Mouse (Mus musculus): ENCODE data around the gene Alyref2. TPM values are rescaled to one million over a fixed set of nuclear protein-coding genes. Genes with fewer than 3 reads are reported as not detected.
A peak's percentile ranks its signal among the peaks of the same experiment; 100 is the strongest.

The Alyref2 gene
- polyA plus RNA-seq, 1 experiment from 2014 or later = 12.8 TPM

DNA sequence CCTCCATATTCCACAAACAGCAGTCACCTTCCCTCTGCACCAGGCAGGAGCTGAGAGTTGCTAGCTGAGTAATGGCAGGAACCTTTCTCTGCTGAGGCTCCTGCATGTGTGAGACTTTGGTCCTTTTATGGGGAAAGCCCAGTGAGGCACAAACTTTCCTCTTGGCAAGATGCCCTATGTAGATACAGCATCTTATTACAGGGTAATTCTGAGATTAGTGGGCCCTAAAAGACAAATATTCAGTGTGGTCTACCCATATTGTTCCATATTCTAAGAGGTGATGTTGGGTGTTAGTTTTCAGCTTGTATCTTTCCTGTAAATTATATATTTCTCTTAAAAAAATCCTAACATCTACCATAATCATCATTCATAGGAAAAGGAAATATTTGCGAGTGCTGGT lies 31.9 kb downstream of the Alyref2 start, which contains the start of gene Itln1:
Gene Itln1, minus strand, starts transcription at position 101 of the 400 bp plus-strand sequence.
- Histone ChIP-seq H3K4me1 (no peaks in the 10 kb centered on the region), H3K27me3 (replicated peaks) (no peaks in the 10 kb centered on the region), H3K9me3 (peaks cover 10% of the 10 kb centered on the region; the same call in 1 of the 2 replicates), H3K9ac (no peak within 1 kb of the TSS), H3K4me2 (no peak within 1 kb of the TSS), H3K4me3 (no peak within 1 kb of the TSS), H3K36me3 (no peaks in the 10 kb centered on the region), H3K27ac (replicated peaks) (no peak within 1 kb of the TSS)
- WGBS = 81% methylated on average over 1 of the region's 1 CpGs
- no peak for ATAC-seq (ENCODE audit: extremely low read depth, insufficient number of reproducible peaks, low FRiP score, low TSS enrichment)

GRCm38 (mm10) chr1:171540694-171541093 lies 37.4 kb downstream of the Alyref2 start:
- Histone ChIP-seq H3K36me3 (no peaks in the 10 kb centered on the region), H3K4me1 (no peaks in the 10 kb centered on the region), H3K4me2 (no peak overlapping the region), H3K9me3 (peaks cover 17% of the 10 kb centered on the region; the same call in 1 of the 2 replicates), H3K4me3 (no peak overlapping the region), H3K27ac (replicated peaks) (no peak overlapping the region), H3K27me3 (replicated peaks) (no peaks in the 10 kb centered on the region), H3K9ac (no peak overlapping the region)
- no peak for ATAC-seq (ENCODE audit: extremely low read depth, insufficient number of reproducible peaks, low FRiP score, low TSS enrichment)
- WGBS = 69% methylated on average over 1 of the region's 1 CpGs

GRCm38 (mm10) chr1:171551326-171551725 lies 48.0 kb downstream of the Alyref2 start:
- Histone ChIP-seq H3K4me2 (no peak overlapping the region), H3K27ac (replicated peaks) (no peak overlapping the region), H3K9me3 (no peaks in the 10 kb centered on the region), H3K4me1 (peaks cover 21% of the 10 kb centered on the region), H3K4me3 (no peak overlapping the region), H3K36me3 (no peaks in the 10 kb centered on the region), H3K27me3 (replicated peaks) (no peaks in the 10 kb centered on the region), H3K9ac (no peak overlapping the region)
- 85% methylated on average over 7 of the region's 7 CpGs for WGBS
- no peak for ATAC-seq (ENCODE audit: extremely low read depth, insufficient number of reproducible peaks, low FRiP score, low TSS enrichment)

- WGBS = 76% methylated on average over 2 of the region's 2 CpGs
- ATAC-seq (ENCODE audit: extremely low read depth, insufficient number of reproducible peaks, low FRiP score, low TSS enrichment) = no peak
- no peak overlapping the region for H3K4me3 ChIP-seq
These were observed 49.0 kb downstream of the Alyref2 start for GRCm38 (mm10) chr1:171552230-171552629.

GRCm38 (mm10) chr1:171553359-171554341 lies 50.4 kb downstream of the Alyref2 start:
- H3K27me3 ChIP-seq (replicated peaks) = no peaks in the 10 kb centered on the region
- 72% methylated on average over 11 of the region's 11 CpGs for WGBS
- ATAC-seq (ENCODE audit: extremely low read depth, insufficient number of reproducible peaks, low FRiP score, low TSS enrichment) = no peak; the same call in 1 of the 2 replicates
- H3K4me1 ChIP-seq = peaks cover 21% of the 10 kb centered on the region
- 0 out of 2 replicates have a peak overlapping the region, but pooled peaks have one; percentile 7 for H3K4me3 ChIP-seq
- H3K9me3 ChIP-seq = no peaks in the 10 kb centered on the region
- no peaks in the 10 kb centered on the region for H3K36me3 ChIP-seq
- peak overlapping the region; percentile 86 for H3K27ac ChIP-seq (replicated peaks)
- H3K9ac ChIP-seq = no peak overlapping the region
- peak overlapping the region; percentile 53 for H3K4me2 ChIP-seq

More at GRCm38 (mm10) chr1:171552230-171552629, 49.0 kb downstream of the Alyref2 start:
- H3K4me1 ChIP-seq = peaks cover 21% of the 10 kb centered on the region
- H3K9ac ChIP-seq = peak overlapping the region; percentile 56
- peak overlapping the region; percentile 53; the same call in 1 of the 2 replicates for H3K4me2 ChIP-seq
- peak overlapping the region; percentile 86 for H3K27ac ChIP-seq (replicated peaks)
- no peaks in the 10 kb centered on the region for H3K36me3 ChIP-seq
- H3K27me3 ChIP-seq (replicated peaks) = no peaks in the 10 kb centered on the region
- no peaks in the 10 kb centered on the region for H3K9me3 ChIP-seq

Other genes starting within 250 kb of the Alyref2 start
- 54.6 and 55.1 TPM in 2 replicates for gene B4galt3, start 233.2 kb upstream of the Alyref2 start, polyA plus RNA-seq (2015; fragmentation: Nextera tagmentation; extraction: Ambion mirVana)
- gene Ppox, start 222.3 kb upstream of the Alyref2 start, polyA plus RNA-seq (2015; fragmentation: Nextera tagmentation; extraction: Ambion mirVana) = 36.1 and 42.1 TPM in 2 replicates
- gene Usp21, start 215.5 kb upstream of the Alyref2 start, polyA plus RNA-seq (2015; fragmentation: Nextera tagmentation; extraction: Ambion mirVana) = 48.4 and 52.2 TPM in 2 replicates
- gene Ufc1, start 208.5 kb upstream of the Alyref2 start, polyA plus RNA-seq (2015; fragmentation: Nextera tagmentation; extraction: Ambion mirVana) = 77.2 and 89.6 TPM in 2 replicates
- gene Dedd, start 174.3 kb upstream of the Alyref2 start, polyA plus RNA-seq (2015; fragmentation: Nextera tagmentation; extraction: Ambion mirVana) = 34.6 and 37.6 TPM in 2 replicates
- gene Nit1, start 157.8 kb upstream of the Alyref2 start, polyA plus RNA-seq (2015; fragmentation: Nextera tagmentation; extraction: Ambion mirVana) = 34.8 and 36.9 TPM in 2 replicates
- gene Pfdn2, start 157.8 kb upstream of the Alyref2 start, polyA plus RNA-seq (2015; fragmentation: Nextera tagmentation; extraction: Ambion mirVana) = 85.4 and 97.8 TPM in 2 replicates
- 0.65 and 0.76 TPM in 2 replicates for gene Klhdc9, start 142.7 kb upstream of the Alyref2 start, polyA plus RNA-seq (2015; fragmentation: Nextera tagmentation; extraction: Ambion mirVana)
- 0.23 and 0.27 TPM in 2 replicates for gene Nectin4, start 133.4 kb upstream of the Alyref2 start, polyA plus RNA-seq (2015; fragmentation: Nextera tagmentation; extraction: Ambion mirVana)
- gene Arhgap30, start 114.5 kb upstream of the Alyref2 start, polyA plus RNA-seq (2015; fragmentation: Nextera tagmentation; extraction: Ambion mirVana) = 0.78 and 0.92 TPM in 2 replicates
- gene Usf1, start 92.2 kb upstream of the Alyref2 start, polyA plus RNA-seq (2015; fragmentation: Nextera tagmentation; extraction: Ambion mirVana) = 52.1 and 53.3 TPM in 2 replicates
- gene Tstd1, start 84.6 kb upstream of the Alyref2 start, polyA plus RNA-seq (2015; fragmentation: Nextera tagmentation; extraction: Ambion mirVana) = 3.1 and 3.6 TPM in 2 replicates
- 61.8 and 66.1 TPM in 2 replicates for gene F11r, start 65.9 kb upstream of the Alyref2 start, polyA plus RNA-seq (2015; fragmentation: Nextera tagmentation; extraction: Ambion mirVana)
- gene Itln1, start 31.8 kb downstream of the Alyref2 start, polyA plus RNA-seq (2015; fragmentation: Nextera tagmentation; extraction: Ambion mirVana) = not detected in 2 replicates
- 0.11 TPM in 1 of 2 replicates, not detected in the other for gene Cd244a, start 55.7 kb downstream of the Alyref2 start, polyA plus RNA-seq (2015; fragmentation: Nextera tagmentation; extraction: Ambion mirVana)
- gene Ly9, start 103.9 kb downstream of the Alyref2 start, polyA plus RNA-seq (2015; fragmentation: Nextera tagmentation; extraction: Ambion mirVana) = 0.11 and 0.13 TPM in 2 replicates
- not detected in 2 replicates for gene Slamf7, start 149.6 kb downstream of the Alyref2 start, polyA plus RNA-seq (2015; fragmentation: Nextera tagmentation; extraction: Ambion mirVana)
- gene Cd48, start 178.5 kb downstream of the Alyref2 start, polyA plus RNA-seq (2015; fragmentation: Nextera tagmentation; extraction: Ambion mirVana) = 1.4 TPM in 2 replicates